Mouse (Mus musculus): ENCODE results near the gene Larp7.

Gene Larp7

DNA sequence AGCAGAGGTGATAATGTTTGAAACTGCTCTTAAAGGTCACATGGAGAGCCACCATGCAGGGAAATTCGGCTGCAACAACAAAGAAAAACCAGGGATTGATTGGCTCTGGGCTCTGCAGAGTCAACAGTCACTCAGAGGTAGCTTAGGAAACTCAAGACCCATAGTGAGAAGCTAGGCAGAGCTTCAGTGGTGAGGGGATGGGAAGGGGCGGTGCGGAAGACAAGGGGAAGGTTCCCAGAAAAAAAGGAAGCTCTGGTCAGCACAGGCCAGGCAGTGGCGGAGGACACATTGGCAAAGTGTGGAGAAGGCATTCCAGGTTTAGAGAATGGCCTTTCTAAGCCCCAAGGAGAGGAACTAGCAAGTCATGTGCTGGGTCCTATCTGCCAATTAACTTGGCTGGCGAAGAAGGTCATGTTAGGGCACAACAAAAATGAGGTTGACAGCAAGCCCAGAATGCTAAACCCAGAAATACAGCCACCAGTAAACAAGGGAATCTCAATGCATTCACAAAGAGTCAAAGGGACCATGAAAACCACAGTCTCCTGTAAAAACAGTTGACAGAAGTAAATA lies 25.6 kb downstream of the Larp7 start:
- Histone ChIP-seq H3K4me3 (replicated peaks; ENCODE audit: low read length) (no peak overlapping the region), H3K4me1 (replicated peaks; ENCODE audit: low read depth, low read length) (peaks cover 4% of the 10 kb centered on the region), H3K36me3 (ENCODE audit: insufficient read depth, low read length) (no peaks in the 10 kb centered on the region), H3K27me3 (ENCODE audit: insufficient read depth, low read length) (no peaks in the 10 kb centered on the region), H3K9me3 (ENCODE audit: low read length) (peaks cover 11% of the 10 kb centered on the region)
- TF ChIP-seq POU5F1 (IDR thresholded peaks at IDR 0.05; ENCODE audit: borderline replicate concordance, low read length), result no peak

DNA sequence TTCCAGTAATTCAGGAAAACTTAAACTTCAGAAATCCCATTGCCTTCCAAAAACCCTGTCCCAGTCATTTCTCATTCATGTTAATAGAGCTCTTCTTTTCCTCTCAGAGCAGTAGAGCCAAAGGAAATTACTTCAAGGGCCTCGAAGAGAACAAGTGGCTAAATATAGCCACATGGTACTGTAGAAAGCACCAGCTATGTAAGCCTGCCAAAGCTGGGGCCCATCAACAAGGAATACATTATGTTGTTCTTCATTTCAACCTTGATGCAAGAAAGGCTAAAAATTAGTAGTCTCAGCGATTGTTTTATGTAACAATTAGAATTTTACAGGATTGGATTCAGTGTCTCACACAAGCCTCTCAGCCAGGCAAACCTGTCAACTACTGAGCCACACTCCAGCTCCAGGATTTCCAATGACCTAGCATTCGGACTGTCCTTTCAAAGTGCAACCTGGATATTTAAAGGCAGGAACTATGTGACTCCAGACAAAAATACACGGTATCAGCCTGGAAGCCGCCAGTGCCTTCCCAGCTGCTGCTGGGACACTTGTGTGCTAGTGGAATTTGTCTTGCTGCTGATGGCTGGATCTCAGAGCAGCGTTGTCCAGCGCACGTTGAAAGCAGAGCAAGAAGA lies 27.8 kb downstream of the Larp7 start:
- Histone ChIP-seq H3K27me3 (ENCODE audit: insufficient read depth, low read length) (no peaks in the 10 kb centered on the region), H3K9me3 (ENCODE audit: low read length) (no peaks in the 10 kb centered on the region), H3K4me1 (replicated peaks; ENCODE audit: low read depth, low read length) (peaks cover 6% of the 10 kb centered on the region), H3K36me3 (ENCODE audit: insufficient read depth, low read length) (no peaks in the 10 kb centered on the region), H3K4me3 (replicated peaks; ENCODE audit: low read length) (no peak overlapping the region)
- TF ChIP-seq POU5F1 (IDR thresholded peaks at IDR 0.05; ENCODE audit: borderline replicate concordance, low read length) (no peak), NANOG (IDR thresholded peaks at IDR 0.05; ENCODE audit: borderline replicate concordance, low read length) (no peak), CTCF (conservative IDR thresholded peaks at IDR 0.05; ENCODE audit: low read length) (no peak)

DNA sequence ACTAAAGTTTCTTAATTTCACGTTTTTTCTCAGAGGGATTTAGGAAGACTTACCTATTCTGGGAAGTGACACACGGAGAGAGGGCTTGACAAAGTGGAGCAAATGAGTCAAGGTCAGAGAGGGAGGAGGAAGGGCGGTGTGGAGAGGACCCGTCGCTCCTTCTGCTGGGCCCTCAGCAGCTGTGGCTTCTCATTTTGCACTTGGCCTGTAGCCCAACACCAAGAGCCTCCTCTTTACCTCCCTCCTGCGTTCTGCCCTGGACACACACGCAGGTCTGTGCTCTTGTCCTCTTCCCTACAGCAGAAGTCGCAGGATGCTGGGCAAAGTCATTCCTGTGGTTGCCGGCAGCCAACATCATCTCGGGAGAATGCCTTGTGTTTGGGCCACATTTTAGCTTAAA lies 32.0 kb downstream of the Larp7 start:
- H3K36me3 ChIP-seq (ENCODE audit: insufficient read depth, low read length), result no peaks in the 10 kb centered on the region
- H3K27me3 ChIP-seq (ENCODE audit: insufficient read depth, low read length), result no peaks in the 10 kb centered on the region
- no peaks in the 10 kb centered on the region for H3K9me3 ChIP-seq (ENCODE audit: low read length)
- TF ChIP-seq POU5F1 (IDR thresholded peaks at IDR 0.05; ENCODE audit: borderline replicate concordance, low read length), result no peak
- no peak for TF ChIP-seq CTCF (conservative IDR thresholded peaks at IDR 0.05; ENCODE audit: low read length)
- TF ChIP-seq NANOG (IDR thresholded peaks at IDR 0.05; ENCODE audit: borderline replicate concordance, low read length), result no peak
- H3K4me3 ChIP-seq (replicated peaks; ENCODE audit: low read length), result no peak overlapping the region
- H3K4me1 ChIP-seq (replicated peaks; ENCODE audit: low read depth, low read length), result peaks cover 10% of the 10 kb centered on the region; the same call in 1 of the 2 replicates

DNA sequence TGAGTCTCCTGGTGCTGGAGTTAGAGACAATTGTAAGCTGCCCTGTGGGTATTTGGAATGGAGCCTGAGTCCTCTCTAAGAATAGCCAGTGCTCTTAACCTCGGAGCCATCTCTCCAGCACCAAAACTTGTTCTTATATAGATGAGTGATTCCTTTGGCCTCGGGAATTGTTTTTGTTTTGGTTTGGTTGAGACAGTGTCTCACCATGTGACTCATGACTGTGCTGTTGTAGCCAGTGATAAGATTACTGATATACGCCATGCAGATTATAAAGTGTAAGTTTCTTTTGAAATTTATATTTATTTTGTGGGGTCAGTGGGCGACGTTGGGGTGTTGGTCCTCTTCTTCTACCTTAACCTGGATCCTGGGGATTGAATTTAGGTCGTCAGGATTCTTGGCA lies 32.8 kb downstream of the Larp7 start:
- Histone ChIP-seq H3K9me3 (ENCODE audit: low read length) (no peaks in the 10 kb centered on the region), H3K27me3 (ENCODE audit: insufficient read depth, low read length) (no peaks in the 10 kb centered on the region), H3K4me1 (replicated peaks; ENCODE audit: low read depth, low read length) (peaks cover 13% of the 10 kb centered on the region; the same call in 1 of the 2 replicates), H3K36me3 (ENCODE audit: insufficient read depth, low read length) (no peaks in the 10 kb centered on the region), H3K4me3 (replicated peaks; ENCODE audit: low read length) (no peak overlapping the region)
- TF ChIP-seq CTCF (conservative IDR thresholded peaks at IDR 0.05; ENCODE audit: low read length), result no peak
- TF ChIP-seq NANOG (IDR thresholded peaks at IDR 0.05; ENCODE audit: borderline replicate concordance, low read length), result no peak
- TF ChIP-seq POU5F1 (IDR thresholded peaks at IDR 0.05; ENCODE audit: borderline replicate concordance, low read length), result no peak

DNA sequence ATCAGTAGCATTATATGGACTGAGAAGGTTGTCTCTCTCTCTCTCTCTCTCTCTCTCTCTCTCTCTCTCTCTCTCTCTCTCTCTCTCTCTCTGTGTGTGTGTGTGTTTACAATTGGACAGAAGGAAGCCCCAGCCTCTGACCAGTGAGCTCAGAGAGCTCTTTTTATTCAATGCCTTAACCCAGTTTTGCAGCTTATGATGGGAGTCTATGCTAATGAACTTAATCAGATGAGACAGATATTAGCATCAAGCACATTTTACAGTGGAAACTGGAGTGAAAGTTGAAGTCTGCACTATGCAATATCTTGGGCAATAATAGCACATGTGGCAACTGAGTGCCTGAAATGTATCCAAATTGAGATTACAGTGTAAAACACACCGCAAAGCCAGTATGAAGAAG lies 37.9 kb downstream of the Larp7 start:
- Histone ChIP-seq H3K36me3 (ENCODE audit: insufficient read depth, low read length) (no peaks in the 10 kb centered on the region), H3K9me3 (ENCODE audit: low read length) (no peaks in the 10 kb centered on the region), H3K27me3 (ENCODE audit: insufficient read depth, low read length) (no peaks in the 10 kb centered on the region), H3K4me3 (replicated peaks; ENCODE audit: low read length) (no peak overlapping the region), H3K4me1 (replicated peaks; ENCODE audit: low read depth, low read length) (peaks cover 8% of the 10 kb centered on the region; the same call in 1 of the 2 replicates)
- TF ChIP-seq POU5F1 (IDR thresholded peaks at IDR 0.05; ENCODE audit: borderline replicate concordance, low read length), result no peak
- TF ChIP-seq NANOG (IDR thresholded peaks at IDR 0.05; ENCODE audit: borderline replicate concordance, low read length), result no peak
- no peak for TF ChIP-seq CTCF (conservative IDR thresholded peaks at IDR 0.05; ENCODE audit: low read length)

DNA sequence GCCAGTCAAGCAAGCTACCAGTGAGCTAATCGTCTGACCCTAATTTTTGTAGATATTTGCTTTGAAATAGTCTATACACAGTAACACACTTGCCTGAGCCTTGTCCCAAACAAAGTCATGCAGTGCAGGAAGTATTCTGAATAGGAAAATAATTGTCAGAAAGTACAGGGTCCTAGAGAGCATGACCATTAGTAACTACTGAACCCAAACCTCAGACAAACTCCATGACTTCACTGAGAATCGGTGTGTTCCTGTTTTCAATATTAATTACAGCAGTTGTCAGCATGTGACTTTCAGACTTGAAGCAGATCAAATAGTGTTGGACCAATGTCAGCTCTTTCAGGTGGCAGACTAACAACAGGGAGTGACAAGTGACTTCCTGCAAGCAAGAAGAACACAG lies 39.5 kb downstream of the Larp7 start:
- Histone ChIP-seq H3K27me3 (ENCODE audit: insufficient read depth, low read length) (no peaks in the 10 kb centered on the region), H3K36me3 (ENCODE audit: insufficient read depth, low read length) (no peaks in the 10 kb centered on the region), H3K4me1 (replicated peaks; ENCODE audit: low read depth, low read length) (peaks cover 8% of the 10 kb centered on the region; the same call in 1 of the 2 replicates), H3K4me3 (replicated peaks; ENCODE audit: low read length) (no peak overlapping the region), H3K9me3 (ENCODE audit: low read length) (no peaks in the 10 kb centered on the region)
- TF ChIP-seq POU5F1 (IDR thresholded peaks at IDR 0.05; ENCODE audit: borderline replicate concordance, low read length) (no peak), NANOG (IDR thresholded peaks at IDR 0.05; ENCODE audit: borderline replicate concordance, low read length) (no peak), CTCF (conservative IDR thresholded peaks at IDR 0.05; ENCODE audit: low read length) (no peak)

DNA sequence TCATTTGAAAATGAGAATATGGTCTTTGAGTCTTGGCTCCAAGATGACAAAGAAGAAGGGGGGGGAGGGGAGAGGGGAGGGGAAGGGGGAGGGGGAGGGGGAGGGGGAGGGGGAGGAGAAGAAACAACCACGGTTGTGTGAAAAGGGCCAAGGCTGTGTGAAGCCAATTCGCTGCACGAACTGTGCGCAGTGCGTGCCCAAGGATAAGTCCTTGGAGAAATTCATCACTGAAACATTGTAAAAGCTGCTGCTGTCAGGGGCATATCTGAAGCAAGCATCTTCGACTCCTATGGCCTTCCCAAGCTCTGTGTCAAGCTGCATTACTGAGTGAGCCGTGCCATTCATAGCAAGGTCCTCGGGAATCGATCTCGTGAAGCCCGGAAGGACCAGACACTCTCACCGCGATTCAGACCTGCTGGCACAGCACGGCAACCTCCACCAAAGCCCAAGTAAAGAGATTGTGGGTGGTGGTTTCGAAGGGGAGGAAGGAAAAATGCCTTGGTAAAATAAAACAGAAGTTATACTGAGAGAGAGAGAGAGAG lies 40.3 kb downstream of the Larp7 start:
- Histone ChIP-seq H3K36me3 (ENCODE audit: insufficient read depth, low read length) (no peaks in the 10 kb centered on the region), H3K9me3 (ENCODE audit: low read length) (no peaks in the 10 kb centered on the region), H3K4me3 (replicated peaks; ENCODE audit: low read length) (no peak overlapping the region), H3K4me1 (replicated peaks; ENCODE audit: low read depth, low read length) (peaks cover 8% of the 10 kb centered on the region; the same call in 1 of the 2 replicates), H3K27me3 (ENCODE audit: insufficient read depth, low read length) (no peaks in the 10 kb centered on the region)
- TF ChIP-seq NANOG (IDR thresholded peaks at IDR 0.05; ENCODE audit: borderline replicate concordance, low read length) (no peak), POU5F1 (IDR thresholded peaks at IDR 0.05; ENCODE audit: borderline replicate concordance, low read length) (no peak), CTCF (conservative IDR thresholded peaks at IDR 0.05; ENCODE audit: low read length) (no peak)

DNA sequence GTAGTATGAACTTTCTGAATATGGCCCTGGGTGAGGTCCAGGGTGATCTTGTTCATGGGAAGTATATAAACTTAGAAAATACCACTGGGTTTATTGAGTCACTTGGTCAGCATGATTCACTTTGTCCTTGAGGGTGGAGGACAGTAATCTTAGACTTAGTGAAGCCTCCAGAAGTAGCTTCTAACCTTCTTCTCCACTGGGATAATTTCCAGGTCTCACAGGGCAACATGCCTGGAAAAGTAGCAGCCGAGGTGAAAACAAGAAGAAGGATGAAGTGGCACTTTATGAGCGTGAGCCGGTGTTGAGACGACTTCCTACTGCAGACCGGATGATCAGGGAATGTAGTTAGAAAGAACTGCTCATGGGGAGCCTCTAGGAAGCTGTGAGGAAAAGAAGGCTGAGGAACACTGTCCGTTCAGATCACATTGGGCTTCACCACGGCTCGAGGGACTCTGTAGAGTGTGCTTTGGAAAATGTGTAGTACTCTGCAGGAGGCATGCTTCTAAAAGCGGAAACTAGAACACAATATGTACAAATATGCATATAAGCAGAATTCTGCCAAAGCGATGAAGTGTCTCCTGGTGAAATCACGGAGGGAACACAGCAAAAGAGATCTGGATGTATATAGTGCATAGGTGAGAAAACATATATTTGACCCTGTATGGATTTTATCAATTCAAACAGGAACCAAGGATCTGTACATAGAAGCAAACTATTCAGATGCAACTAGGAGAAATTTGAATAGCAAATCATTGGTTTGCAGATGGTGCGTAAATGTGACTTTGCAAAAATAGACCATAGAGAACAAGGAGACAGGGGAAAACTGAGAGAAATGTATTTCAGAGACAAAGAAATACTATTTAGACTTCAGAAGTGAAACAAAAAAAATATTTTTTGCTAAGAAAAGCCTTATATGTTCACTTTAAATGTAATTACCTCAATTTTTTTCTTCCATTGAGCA lies 41.1 kb downstream of the Larp7 start:
- no peak for TF ChIP-seq POU5F1 (IDR thresholded peaks at IDR 0.05; ENCODE audit: borderline replicate concordance, low read length)
- TF ChIP-seq CTCF (conservative IDR thresholded peaks at IDR 0.05; ENCODE audit: low read length), result no peak
- no peak for TF ChIP-seq NANOG (IDR thresholded peaks at IDR 0.05; ENCODE audit: borderline replicate concordance, low read length)
- H3K9me3 ChIP-seq (ENCODE audit: low read length), result no peaks in the 10 kb centered on the region
- H3K27me3 ChIP-seq (ENCODE audit: insufficient read depth, low read length), result no peaks in the 10 kb centered on the region
- no peak overlapping the region for H3K4me3 ChIP-seq (replicated peaks; ENCODE audit: low read length)
- peaks cover 8% of the 10 kb centered on the region; the same call in 1 of the 2 replicates for H3K4me1 ChIP-seq (replicated peaks; ENCODE audit: low read depth, low read length)
- no peaks in the 10 kb centered on the region for H3K36me3 ChIP-seq (ENCODE audit: insufficient read depth, low read length)

Measured in E14TG2a.4 (cell line).